Mouse (Mus musculus): ENCODE measurements around the gene Gstm3. TPM values are rescaled to one million over a fixed set of nuclear protein-coding genes. Genes with fewer than 3 reads are reported as not detected.
"Not testable (repeated sequence)": the region's sequence is repeated elsewhere in the genome, so short reads cannot be mapped to it uniquely, and the experiment has no call there.

Gene Gstm3
- polyA plus RNA-seq, 1 experiment from 2014 or later, result not detected

DNA sequence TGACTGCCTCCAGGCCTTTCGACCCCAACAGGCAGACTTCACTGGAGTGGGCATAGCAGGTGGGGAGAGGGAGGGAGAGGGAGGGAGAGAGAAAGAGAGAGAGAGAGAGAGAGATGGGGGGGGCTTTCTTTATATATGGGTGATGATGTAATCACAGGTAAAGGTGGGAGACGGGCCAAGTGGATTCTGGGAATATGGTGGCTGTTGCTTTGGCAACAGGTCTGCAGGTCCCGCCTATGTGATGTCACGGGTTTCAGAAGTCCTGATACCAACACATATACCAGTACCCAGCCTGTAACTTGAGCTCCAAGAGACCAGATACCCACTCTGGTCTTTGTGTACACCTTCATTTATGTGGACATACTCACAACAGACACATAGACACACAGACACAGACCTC, 27.5 kb upstream of the Gstm3 start:
- Histone ChIP-seq H3K27ac (no peak overlapping the region), H3K27me3 (ENCODE audit: low read depth, poor library complexity, severe bottlenecking) (no peaks in the 10 kb centered on the region), H3K36me3 (no peaks in the 10 kb centered on the region), H3K9me3 (replicated peaks) (no peaks in the 10 kb centered on the region), H3K4me1 (peaks cover 4% of the 10 kb centered on the region), H3K4me3 (no peak overlapping the region)
- 90% methylated on average over 4 of the region's 4 CpGs for WGBS
- DNase-seq (ENCODE audit: low spot score), result no peak

DNA sequence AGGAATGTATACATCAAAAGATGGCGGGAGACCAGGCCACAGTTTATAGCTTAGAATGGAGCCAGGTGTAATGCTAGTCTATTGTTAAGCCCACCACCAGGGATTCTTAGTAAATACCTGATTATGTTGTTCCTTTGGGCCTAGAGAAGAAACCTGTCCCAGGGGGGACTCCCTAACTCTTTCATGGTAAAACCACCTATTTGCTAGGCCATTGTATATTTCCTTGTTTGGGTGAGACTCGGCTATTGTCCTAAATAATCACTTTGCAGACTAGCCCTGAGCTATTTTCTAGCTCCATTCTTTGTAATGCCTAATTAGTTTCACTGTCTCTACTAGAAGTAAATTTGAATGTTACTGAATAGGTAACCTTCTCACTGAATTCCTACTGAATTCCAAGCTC, 26.9 kb upstream of the Gstm3 start:
- not testable (repeated sequence) for H3K4me3 ChIP-seq; DNase-seq (ENCODE audit: low spot score); H3K9me3 ChIP-seq (replicated peaks); H3K4me1 ChIP-seq; H3K36me3 ChIP-seq; H3K27ac ChIP-seq; H3K27me3 ChIP-seq (ENCODE audit: low read depth, poor library complexity, severe bottlenecking)
- 87% methylated on average over 2 of the region's 2 CpGs for WGBS

DNA sequence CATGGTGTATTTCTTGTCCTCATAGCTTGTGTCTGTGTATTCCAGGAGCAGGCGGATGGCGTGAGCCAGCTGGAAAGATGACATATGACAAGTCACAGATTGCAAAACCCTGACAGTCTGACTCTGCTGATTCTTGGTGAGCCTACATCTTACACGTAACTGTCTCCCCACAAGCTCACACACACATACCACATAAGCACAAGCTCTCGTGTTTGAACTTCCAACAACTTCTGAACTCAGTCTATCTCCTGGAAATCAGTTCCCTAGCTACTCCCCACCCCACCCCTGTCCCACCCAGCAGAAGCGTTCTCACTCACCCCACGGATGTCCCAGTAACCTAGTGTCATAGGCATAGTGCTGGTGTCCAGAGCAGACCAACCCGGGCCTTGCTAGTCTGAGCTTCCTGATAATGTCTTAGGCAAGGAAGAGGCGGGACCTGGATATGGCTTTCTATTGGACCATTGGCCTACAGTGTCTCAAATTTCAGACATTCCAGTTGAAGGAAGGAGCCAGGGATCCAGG, 17.0 kb upstream of the Gstm3 start, which contains the start of gene Gstm2:
TSS of gene Gstm2 (minus strand) at position 413 of the 522 bp plus-strand sequence.
- H3K9me3 ChIP-seq (replicated peaks), result no peaks in the 10 kb centered on the region
- H3K36me3 ChIP-seq, result no peaks in the 10 kb centered on the region
- H3K27me3 ChIP-seq (ENCODE audit: low read depth, poor library complexity, severe bottlenecking), result no peaks in the 10 kb centered on the region
- H3K4me3 ChIP-seq, result peak within 1 kb of the TSS; percentile 35
- DNase-seq (ENCODE audit: low spot score), result peak; percentile 37
- peaks cover 8% of the 10 kb centered on the region for H3K4me1 ChIP-seq
- WGBS, result 52% methylated on average over 8 of the region's 8 CpGs
- H3K27ac ChIP-seq, result 0 out of 2 replicates have a peak within 1 kb of the TSS, but pooled peaks have one; percentile 54

DNA sequence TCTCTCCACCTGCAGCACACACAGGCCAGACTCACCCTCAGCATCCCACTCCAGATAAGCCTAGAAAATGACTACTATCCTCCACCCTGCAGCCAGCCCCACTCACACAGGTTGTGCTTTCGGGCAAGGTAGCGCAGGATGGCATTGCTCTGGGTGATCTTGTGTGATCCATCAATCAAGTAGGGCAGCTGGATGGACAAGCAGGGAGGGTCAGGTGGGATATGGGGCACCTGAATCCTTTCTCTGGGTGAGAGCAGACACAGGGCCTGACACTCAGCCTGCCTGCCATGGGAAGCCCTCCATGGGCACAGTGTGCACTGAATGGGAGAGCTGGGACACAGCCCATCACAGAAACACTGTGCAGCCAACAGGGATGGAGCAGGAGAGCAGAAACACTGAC, 16.1 kb upstream of the Gstm3 start:
- not testable (repeated sequence) for H3K4me1 ChIP-seq; DNase-seq (ENCODE audit: low spot score); H3K27ac ChIP-seq; H3K36me3 ChIP-seq; H3K9me3 ChIP-seq (replicated peaks); H3K4me3 ChIP-seq; H3K27me3 ChIP-seq (ENCODE audit: low read depth, poor library complexity, severe bottlenecking)
- WGBS, result 97% methylated on average over 2 of the region's 2 CpGs

- Histone ChIP-seq H3K36me3 (no peaks in the 10 kb centered on the region), H3K4me3 (no peak overlapping the region), H3K27me3 (ENCODE audit: low read depth, poor library complexity, severe bottlenecking) (no peaks in the 10 kb centered on the region), H3K9me3 (replicated peaks) (no peaks in the 10 kb centered on the region), H3K4me1 (peaks cover 8% of the 10 kb centered on the region), H3K27ac (no peak overlapping the region)
- DNase-seq (ENCODE audit: low spot score), result no peak
- 78% methylated on average over 5 of the region's 5 CpGs for WGBS
These were observed 15.4 kb upstream of the Gstm3 start for GRCm38 (mm10) chr3:107984471-107984870.

DNA sequence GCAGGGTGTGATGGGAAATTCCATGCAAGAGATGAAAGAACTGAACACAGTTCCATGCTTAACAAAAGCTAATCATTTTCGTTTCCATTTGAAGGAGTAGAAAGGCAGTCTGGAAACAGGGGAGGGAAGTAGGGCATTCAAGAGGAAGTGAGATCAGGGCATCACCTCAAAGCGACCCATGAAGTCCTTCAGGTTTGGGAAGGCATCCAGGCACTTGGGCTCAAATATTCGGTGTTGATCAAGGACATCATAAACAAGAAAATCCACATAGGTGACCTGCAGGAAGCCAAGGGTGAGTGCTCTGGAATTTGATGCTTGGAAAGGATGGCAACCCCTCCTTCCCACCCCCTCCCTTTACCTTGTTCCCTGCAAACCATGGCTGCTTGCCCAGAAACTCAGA, 14.7 kb upstream of the Gstm3 start:
- H3K27ac ChIP-seq, result no peak overlapping the region
- H3K9me3 ChIP-seq (replicated peaks), result no peaks in the 10 kb centered on the region
- 77% methylated on average over 3 of the region's 3 CpGs for WGBS
- DNase-seq (ENCODE audit: low spot score), result no peak
- H3K4me1 ChIP-seq, result peaks cover 8% of the 10 kb centered on the region
- H3K36me3 ChIP-seq, result no peaks in the 10 kb centered on the region
- no peak overlapping the region for H3K4me3 ChIP-seq
- no peaks in the 10 kb centered on the region for H3K27me3 ChIP-seq (ENCODE audit: low read depth, poor library complexity, severe bottlenecking)

- WGBS, result 91% methylated on average over 6 of the region's 6 CpGs
- no peaks in the 10 kb centered on the region for H3K9me3 ChIP-seq (replicated peaks)
- peaks cover 8% of the 10 kb centered on the region for H3K4me1 ChIP-seq
- H3K4me3 ChIP-seq, result no peak overlapping the region
- H3K36me3 ChIP-seq, result no peaks in the 10 kb centered on the region
- DNase-seq (ENCODE audit: low spot score), result no peak
- H3K27me3 ChIP-seq (ENCODE audit: low read depth, poor library complexity, severe bottlenecking), result no peaks in the 10 kb centered on the region
- no peak overlapping the region for H3K27ac ChIP-seq
These were observed 13.6 kb upstream of the Gstm3 start for GRCm38 (mm10) chr3:107982726-107983125.

- Histone ChIP-seq H3K27ac (no peak overlapping the region), H3K36me3 (no peaks in the 10 kb centered on the region), H3K4me1 (peaks cover 7% of the 10 kb centered on the region), H3K9me3 (replicated peaks) (no peaks in the 10 kb centered on the region), H3K4me3 (no peak overlapping the region), H3K27me3 (ENCODE audit: low read depth, poor library complexity, severe bottlenecking) (no peaks in the 10 kb centered on the region)
- WGBS, result 76% methylated on average over 3 of the region's 3 CpGs
- no peak for DNase-seq (ENCODE audit: low spot score)
These were observed 12.2 kb upstream of the Gstm3 start for GRCm38 (mm10) chr3:107981261-107981660.

DNA sequence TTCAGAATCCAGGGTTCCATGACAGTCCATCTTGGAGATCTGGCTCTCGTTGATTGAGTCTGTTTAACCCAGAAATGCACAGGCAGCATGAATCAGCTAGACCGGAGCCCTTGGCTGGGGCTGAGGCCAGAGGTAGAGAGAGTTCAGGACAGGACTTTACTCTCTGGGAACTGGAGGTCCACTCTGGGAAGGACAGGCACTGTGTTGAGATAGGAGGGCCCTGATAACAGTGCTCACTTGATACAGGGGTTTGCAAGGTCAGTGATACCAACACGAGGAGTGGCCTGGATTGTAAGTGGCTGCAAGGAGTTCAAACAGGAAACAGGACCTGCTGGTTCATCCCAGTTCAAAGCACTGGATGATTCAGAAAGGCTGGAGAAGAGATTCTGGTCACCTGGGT, 8.6 kb upstream of the Gstm3 start:
- no peak for DNase-seq (ENCODE audit: low spot score)
- no peaks in the 10 kb centered on the region for H3K27me3 ChIP-seq (ENCODE audit: low read depth, poor library complexity, severe bottlenecking)
- H3K4me1 ChIP-seq, result no peaks in the 10 kb centered on the region; the same call in 1 of the 2 replicates
- H3K27ac ChIP-seq, result no peak overlapping the region
- no peaks in the 10 kb centered on the region for H3K9me3 ChIP-seq (replicated peaks)
- no peak overlapping the region for H3K4me3 ChIP-seq
- H3K36me3 ChIP-seq, result no peaks in the 10 kb centered on the region
- WGBS, result 83% methylated on average over 3 of the region's 3 CpGs

DNA sequence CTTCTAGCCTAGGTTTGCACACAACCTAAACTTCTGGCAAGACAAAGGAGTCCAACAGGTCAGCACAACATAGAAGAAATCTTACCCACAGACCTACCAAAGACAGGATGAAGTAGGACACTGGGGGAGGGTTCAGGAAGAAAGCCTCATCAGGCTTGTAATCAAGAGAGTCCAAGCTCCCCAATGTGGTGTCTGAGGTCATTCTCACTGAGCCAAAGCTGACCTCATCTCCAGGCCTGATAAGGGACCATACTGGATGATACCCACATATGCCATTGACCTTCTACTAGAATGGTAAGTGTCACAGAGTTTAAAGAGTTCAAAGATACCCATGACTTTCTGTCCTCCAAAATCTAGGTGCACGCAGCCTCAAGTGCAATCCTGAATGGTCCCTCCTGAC, 5.2 kb upstream of the Gstm3 start:
- WGBS, result 95% methylated on average over 1 of the region's 1 CpGs
- no peak overlapping the region for H3K4me3 ChIP-seq
- H3K9me3 ChIP-seq (replicated peaks), result no peaks in the 10 kb centered on the region
- no peaks in the 10 kb centered on the region for H3K36me3 ChIP-seq
- H3K4me1 ChIP-seq, result no peaks in the 10 kb centered on the region; the same call in 1 of the 2 replicates
- no peaks in the 10 kb centered on the region for H3K27me3 ChIP-seq (ENCODE audit: low read depth, poor library complexity, severe bottlenecking)
- H3K27ac ChIP-seq, result no peak overlapping the region
- no peak for DNase-seq (ENCODE audit: low spot score)

- DNase-seq (ENCODE audit: low spot score), result no peak
- no peaks in the 10 kb centered on the region for H3K9me3 ChIP-seq (replicated peaks)
- H3K27ac ChIP-seq, result no peak overlapping the region
- H3K36me3 ChIP-seq, result no peaks in the 10 kb centered on the region
- H3K27me3 ChIP-seq (ENCODE audit: low read depth, poor library complexity, severe bottlenecking), result no peaks in the 10 kb centered on the region
- no peaks in the 10 kb centered on the region; the same call in 1 of the 2 replicates for H3K4me1 ChIP-seq
- 94% methylated on average over 3 of the region's 3 CpGs for WGBS
- H3K4me3 ChIP-seq, result no peak overlapping the region
These were observed 3.0 kb upstream of the Gstm3 start for GRCm38 (mm10) chr3:107972070-107972469.

- not testable (repeated sequence) for H3K27ac ChIP-seq; DNase-seq (ENCODE audit: low spot score); H3K4me1 ChIP-seq; H3K27me3 ChIP-seq (ENCODE audit: low read depth, poor library complexity, severe bottlenecking); H3K4me3 ChIP-seq; H3K36me3 ChIP-seq; H3K9me3 ChIP-seq (replicated peaks)
- 61% methylated on average over 3 of the region's 3 CpGs for WGBS
These were observed 2.0 kb upstream of the Gstm3 start for GRCm38 (mm10) chr3:107971101-107971500.

DNA sequence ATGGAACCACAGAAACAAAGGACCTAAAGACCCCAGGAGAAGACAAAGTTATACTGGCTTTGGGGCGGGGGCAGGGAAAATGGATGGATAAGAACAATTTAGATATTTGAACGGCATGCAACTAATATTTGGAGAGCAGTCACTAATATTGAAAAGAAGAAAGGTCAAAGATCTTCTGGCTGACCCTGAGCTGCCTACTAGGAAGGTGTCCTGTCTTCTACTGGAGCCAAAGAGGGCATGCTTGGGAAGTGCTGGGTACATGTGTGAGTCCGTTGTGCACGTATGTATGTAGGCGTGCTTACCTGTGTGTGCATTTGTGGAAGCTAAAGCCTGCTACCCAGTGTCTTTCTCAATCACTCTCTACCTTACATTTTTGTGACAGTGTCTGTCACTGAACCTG, 2.5 kb downstream of the Gstm3 start:
- Histone ChIP-seq H3K36me3 (no peaks in the 10 kb centered on the region), H3K9me3 (replicated peaks) (no peaks in the 10 kb centered on the region), H3K27ac (no peak overlapping the region), H3K27me3 (ENCODE audit: low read depth, poor library complexity, severe bottlenecking) (no peaks in the 10 kb centered on the region), H3K4me1 (peaks cover 3% of the 10 kb centered on the region; the same call in 1 of the 2 replicates), H3K4me3 (no peak overlapping the region)
- DNase-seq (ENCODE audit: low spot score), result no peak
- 93% methylated on average over 5 of the region's 5 CpGs for WGBS

DNA sequence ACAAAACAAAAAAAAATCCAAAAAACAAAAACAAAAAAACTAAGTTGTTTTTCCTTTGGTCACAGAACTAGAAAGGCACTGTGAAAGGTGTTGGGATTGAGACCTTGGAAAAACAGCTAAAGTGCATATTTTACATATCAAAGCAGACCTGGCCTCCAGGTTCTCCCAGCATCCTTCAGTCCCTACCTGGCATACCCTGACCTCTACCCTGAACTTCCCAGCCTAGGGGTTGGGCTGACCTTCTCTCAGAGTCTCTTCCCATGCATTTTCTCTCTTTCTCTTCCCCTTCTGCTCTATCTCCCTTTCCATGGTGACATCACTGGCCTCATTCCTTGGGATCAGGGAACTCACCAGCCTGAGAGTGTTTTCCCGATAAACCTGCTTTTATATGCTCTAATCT, 3.5 kb downstream of the Gstm3 start:
- Histone ChIP-seq H3K4me3 (no peak overlapping the region), H3K27ac (no peak overlapping the region), H3K27me3 (ENCODE audit: low read depth, poor library complexity, severe bottlenecking) (no peaks in the 10 kb centered on the region), H3K36me3 (no peaks in the 10 kb centered on the region), H3K9me3 (replicated peaks) (no peaks in the 10 kb centered on the region), H3K4me1 (peaks cover 3% of the 10 kb centered on the region; the same call in 1 of the 2 replicates)
- no peak for DNase-seq (ENCODE audit: low spot score)
- WGBS, result 78% methylated on average over 1 of the region's 1 CpGs
